Mouse (Mus musculus) stomach, embryonic 14.5 days (tissue): ENCODE measurements around the gene 1700014D04Rik. TPM values are rescaled to one million over a fixed set of nuclear protein-coding genes. Genes with fewer than 3 reads are reported as not detected.
"Not testable (repeated sequence)": the region's sequence is repeated elsewhere in the genome, so short reads cannot be mapped to it uniquely, and the experiment has no call there.

Source experiments
- ATAC-seq: fragments of 200-750 bp; cut with Nextera tagmentation; 2 replicates; pipeline ENCODE4 v1.8.0; 2017; ENCODE audit warnings: low read depth, moderate TSS enrichment; ENCODE audit not compliant: insufficient number of reproducible peaks, insufficient read depth, low FRiP score
- H3K27ac ChIP-seq: fragments of 300-500 bp; sonication (generic); 2 replicates; pipeline ENCODE4 v1.5.1; 2014; ENCODE audit warnings: mild to moderate bottlenecking, low read length, moderate library complexity, mixed read lengths
- H3K27me3 ChIP-seq: fragments of 300-500 bp; sonication (generic); 2 replicates; pipeline ENCODE4 v1.6.1; 2014; ENCODE audit warnings: low read length, control low read depth, mixed read lengths; ENCODE audit not compliant: control insufficient read depth, insufficient read depth
- H3K36me3 ChIP-seq: fragments of 300-500 bp; sonication (generic); 2 replicates; pipeline ENCODE4 v1.6.1; 2014; ENCODE audit warnings: mild to moderate bottlenecking, control low read depth, low read length, moderate library complexity, mixed read lengths; ENCODE audit not compliant: control insufficient read depth, insufficient read depth
- H3K4me1 ChIP-seq: fragments of 300-500 bp; sonication (generic); 2 replicates; pipeline ENCODE4 v1.6.1; 2014; ENCODE audit warnings: low read length, control low read depth, mixed read lengths; ENCODE audit not compliant: control insufficient read depth, insufficient read depth
- H3K4me2 ChIP-seq: fragments of 300-500 bp; sonication (generic); replicated peaks from 2 replicates; pipeline ENCODE4 v1.6.1; 2014; ENCODE audit warnings: low read depth, low read length, control low read depth
- H3K4me3 ChIP-seq: fragments of 300-500 bp; sonication (generic); 2 replicates; pipeline ENCODE4 v1.5.1; 2014; ENCODE audit warnings: low read depth, low read length, control low read depth
- H3K9ac ChIP-seq: fragments of 300-500 bp; sonication (generic); replicated peaks from 2 replicates; pipeline ENCODE4 v1.6.1; 2014; ENCODE audit warnings: low read depth, mild to moderate bottlenecking, control low read depth, low read length, moderate library complexity, mixed read lengths
- H3K9me3 ChIP-seq: fragments of 300-500 bp; sonication (generic); 2 replicates; pipeline ENCODE4 v1.6.1; 2016; ENCODE audit warnings: low read depth, low read length, control low read depth; ENCODE audit not compliant: control insufficient read depth
- WGBS: fragments of 180-500 bp; shearing (Covaris S2); extraction: QIAGEN DNeasy Blood & Tissue Kit; methylation state at CpG from one replicate; pipeline ENCODE4 v1.1.7; 2014; 5-methylcytosine and 5-hydroxymethylcytosine counted together
- polyA plus RNA-seq: library from polyadenylated mRNA; unstranded; fragments of >200 nt; fragmentation: Nextera tagmentation; extraction: Ambion mirVana; gene quantifications from 2 replicates; pipeline ENCODE4 v1.2.1, GENCODE M21; 2014

Gene 1700014D04Rik
- polyA plus RNA-seq, 1 experiment from 2014 or later: not detected

DNA sequence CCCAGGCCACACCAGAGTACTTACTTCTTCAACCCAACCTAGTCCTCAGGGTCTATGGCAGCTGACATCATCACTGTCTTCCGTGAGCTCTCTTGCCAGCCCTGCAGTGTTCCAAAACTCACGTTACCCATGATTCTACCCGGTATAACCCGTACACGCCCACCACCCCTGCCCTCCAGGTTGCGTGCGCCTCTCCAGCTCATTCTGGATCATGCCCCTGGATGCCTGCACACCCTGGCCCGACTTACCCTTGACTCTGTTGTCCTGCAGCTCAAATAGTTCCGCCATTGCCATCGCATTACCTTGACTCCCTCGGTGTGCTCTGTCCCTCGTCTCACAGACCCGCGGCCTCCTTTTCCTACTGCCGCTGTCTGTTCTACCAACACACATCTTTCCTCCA, 36.3 kb downstream of the 1700014D04Rik start, which contains the start of gene Spata31d1a:
Spata31d1a (minus strand) TSS at position 101 of the 400 bp plus-strand sequence.
- Histone ChIP-seq H3K27ac (no peak within 1 kb of the TSS), H3K27me3 (no peaks in the 10 kb centered on the region), H3K9ac (no peak within 1 kb of the TSS), H3K4me2 (no peak within 1 kb of the TSS), H3K4me3 (no peak within 1 kb of the TSS), H3K36me3 (no peaks in the 10 kb centered on the region), H3K4me1 (no peaks in the 10 kb centered on the region), H3K9me3 (no peaks in the 10 kb centered on the region)
- ATAC-seq: no peak
- 84% methylated on average over 15 of the region's 15 CpGs for WGBS

DNA sequence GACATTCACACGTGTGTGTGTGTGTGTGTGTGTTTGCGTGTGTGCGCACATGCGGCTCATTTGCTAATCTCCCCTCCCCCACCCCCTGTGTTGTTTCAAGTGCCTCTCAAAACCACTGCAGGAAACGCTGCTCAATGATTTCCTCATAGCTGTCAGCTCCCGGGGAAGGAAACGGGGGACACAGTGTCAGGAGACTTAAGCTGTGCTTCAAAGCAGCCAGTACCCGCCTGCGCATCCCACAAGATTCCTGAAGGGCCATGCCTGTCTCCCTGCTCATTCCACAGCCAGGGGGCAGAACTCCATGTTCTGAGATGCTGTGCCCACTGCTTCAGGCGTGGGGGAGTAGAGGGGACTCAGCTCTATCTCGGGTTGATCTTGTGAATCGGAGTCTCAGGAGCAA, 42.0 kb downstream of the 1700014D04Rik start:
- WGBS: 52% methylated on average over 12 of the region's 12 CpGs
- no peak overlapping the region for H3K9ac ChIP-seq
- no peaks in the 10 kb centered on the region for H3K36me3 ChIP-seq
- H3K27me3 ChIP-seq: no peaks in the 10 kb centered on the region
- H3K9me3 ChIP-seq: no peaks in the 10 kb centered on the region
- no peak for ATAC-seq
- H3K4me3 ChIP-seq: no peak overlapping the region
- H3K4me1 ChIP-seq: no peaks in the 10 kb centered on the region
- no peak overlapping the region for H3K4me2 ChIP-seq
- no peak overlapping the region for H3K27ac ChIP-seq

DNA sequence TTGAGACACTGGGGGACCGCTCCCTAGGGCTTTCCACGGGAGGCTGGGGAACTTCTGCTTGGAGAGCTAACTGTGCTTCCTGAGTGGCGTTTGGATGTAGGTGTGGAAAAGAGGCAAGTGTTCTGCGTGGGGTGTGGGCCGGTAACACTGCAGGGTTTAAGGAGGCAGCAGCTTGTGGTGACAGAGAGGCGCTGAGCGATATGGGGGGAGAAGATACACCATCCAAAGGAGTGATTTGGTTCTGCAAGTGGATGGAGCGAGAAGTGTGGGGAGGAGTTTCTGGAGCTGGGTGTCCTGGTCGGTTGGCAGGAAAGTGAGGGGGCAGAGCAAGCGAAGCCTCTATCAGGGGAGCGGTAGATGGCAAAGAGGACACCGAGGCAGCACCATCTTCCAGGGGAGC, 43.0 kb downstream of the 1700014D04Rik start:
- Histone ChIP-seq H3K4me2 (no peak overlapping the region), H3K9ac (no peak overlapping the region), H3K27me3 (no peaks in the 10 kb centered on the region), H3K27ac (no peak overlapping the region), H3K4me3 (no peak overlapping the region), H3K4me1 (no peaks in the 10 kb centered on the region), H3K36me3 (no peaks in the 10 kb centered on the region), H3K9me3 (no peaks in the 10 kb centered on the region)
- 83% methylated on average over 12 of the region's 12 CpGs for WGBS
- no peak for ATAC-seq

DNA sequence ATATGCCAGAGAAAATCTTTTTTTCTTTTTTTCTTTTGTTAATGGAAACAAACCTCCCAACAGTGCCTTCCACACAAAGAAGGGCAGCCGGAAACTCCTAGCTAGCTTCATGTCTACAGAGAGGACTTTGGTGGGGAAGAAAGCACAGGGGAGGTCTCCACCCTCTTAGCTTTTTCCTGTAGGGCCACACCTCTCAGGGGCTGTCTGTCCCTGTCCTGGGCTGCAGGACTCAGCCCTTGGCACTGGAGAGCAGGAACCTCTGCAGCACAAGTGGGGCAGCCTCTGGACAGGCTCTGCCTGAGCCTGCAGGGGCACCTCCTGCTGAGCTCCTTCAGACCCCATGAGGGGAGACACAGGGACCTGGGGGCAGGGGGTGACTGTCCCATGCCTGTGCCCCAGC, 46.4 kb downstream of the 1700014D04Rik start:
- H3K27me3 ChIP-seq, H3K27ac ChIP-seq, H3K9ac ChIP-seq, H3K4me3 ChIP-seq, H3K4me2 ChIP-seq, H3K4me1 ChIP-seq, H3K9me3 ChIP-seq, ATAC-seq, H3K36me3 ChIP-seq: not testable (repeated sequence)
- WGBS: 43% methylated on average over 1 of the region's 1 CpGs

DNA sequence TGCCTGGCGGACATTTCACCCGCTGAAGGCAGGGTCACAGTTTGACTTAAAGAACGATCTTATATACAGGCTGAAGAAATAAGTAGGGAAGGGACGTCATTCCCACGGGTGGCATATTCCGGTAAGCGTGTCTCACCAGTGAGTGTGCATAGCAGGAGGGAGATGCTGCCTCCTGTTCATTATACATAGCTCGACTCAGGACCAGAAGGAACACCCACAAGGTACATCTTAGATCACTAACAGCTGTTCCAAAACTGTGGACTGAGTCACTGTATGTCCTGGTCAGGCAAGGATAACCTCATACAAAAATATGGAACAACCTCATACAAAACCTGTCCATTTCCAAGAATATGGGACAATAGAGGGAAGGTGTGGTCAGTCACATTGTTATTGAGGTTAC, 47.4 kb downstream of the 1700014D04Rik start:
- no peaks in the 10 kb centered on the region for H3K27me3 ChIP-seq
- no peak for ATAC-seq
- H3K4me2 ChIP-seq: no peak overlapping the region
- no peak overlapping the region for H3K4me3 ChIP-seq
- no peaks in the 10 kb centered on the region for H3K4me1 ChIP-seq
- H3K36me3 ChIP-seq: no peaks in the 10 kb centered on the region
- H3K9ac ChIP-seq: no peak overlapping the region
- H3K9me3 ChIP-seq: no peaks in the 10 kb centered on the region
- no peak overlapping the region for H3K27ac ChIP-seq
- WGBS: 93% methylated on average over 8 of the region's 8 CpGs

DNA sequence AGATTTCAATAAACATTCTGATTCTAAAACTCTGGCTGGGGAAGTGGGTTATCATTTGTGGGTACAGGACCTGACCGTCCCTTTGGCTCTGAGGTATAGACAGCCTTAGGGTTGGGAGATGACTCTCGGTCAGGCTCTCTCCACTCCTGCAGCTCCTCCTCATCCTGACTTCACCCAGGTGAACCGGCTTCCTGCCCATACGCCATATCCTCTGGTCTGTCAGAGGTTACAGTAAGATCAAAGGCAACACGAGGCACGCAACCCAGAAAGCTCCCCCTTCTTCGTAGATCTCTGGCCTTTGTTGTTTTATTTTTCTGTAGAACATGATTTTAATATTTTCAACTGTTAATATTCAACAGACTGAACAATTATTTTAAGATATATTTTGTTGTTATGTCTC, 50.8 kb downstream of the 1700014D04Rik start:
- Histone ChIP-seq H3K9ac (no peak overlapping the region), H3K36me3 (no peaks in the 10 kb centered on the region), H3K4me1 (no peaks in the 10 kb centered on the region), H3K9me3 (no peaks in the 10 kb centered on the region), H3K27ac (no peak overlapping the region), H3K27me3 (no peaks in the 10 kb centered on the region), H3K4me2 (no peak overlapping the region), H3K4me3 (no peak overlapping the region)
- WGBS: 80% methylated on average over 7 of the region's 7 CpGs
- ATAC-seq: no peak

DNA sequence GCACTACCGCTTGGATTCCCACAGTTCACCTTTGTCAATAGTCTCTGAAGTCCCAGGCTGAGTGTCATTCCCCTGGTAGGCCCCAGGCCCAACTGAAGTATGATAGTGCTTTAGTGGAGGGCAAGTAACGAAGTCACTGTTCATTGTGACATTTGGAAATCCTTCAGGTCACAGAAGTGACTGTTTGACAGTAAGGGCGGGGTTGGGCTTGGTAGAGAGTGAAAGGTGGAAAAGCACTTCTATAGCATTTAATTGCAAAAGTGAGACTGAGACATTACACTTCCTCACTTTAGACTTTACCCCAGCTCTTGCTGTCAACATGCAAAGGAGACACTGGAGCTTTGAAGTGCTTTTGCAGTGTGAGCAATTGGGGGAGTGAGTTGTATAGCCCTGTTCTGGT, 52.5 kb downstream of the 1700014D04Rik start, which contains the start of gene 4921517D22Rik:
4921517D22Rik (minus strand) TSS at position 101 of the 400 bp plus-strand sequence.
- H3K27me3 ChIP-seq: no peaks in the 10 kb centered on the region
- no peak within 1 kb of the TSS for H3K4me3 ChIP-seq
- no peak within 1 kb of the TSS for H3K4me2 ChIP-seq
- no peak for ATAC-seq
- H3K36me3 ChIP-seq: no peaks in the 10 kb centered on the region
- WGBS: 86% methylated on average over 3 of the region's 3 CpGs
- H3K9ac ChIP-seq: no peak within 1 kb of the TSS
- no peaks in the 10 kb centered on the region for H3K4me1 ChIP-seq
- no peaks in the 10 kb centered on the region for H3K9me3 ChIP-seq
- no peak within 1 kb of the TSS for H3K27ac ChIP-seq

DNA sequence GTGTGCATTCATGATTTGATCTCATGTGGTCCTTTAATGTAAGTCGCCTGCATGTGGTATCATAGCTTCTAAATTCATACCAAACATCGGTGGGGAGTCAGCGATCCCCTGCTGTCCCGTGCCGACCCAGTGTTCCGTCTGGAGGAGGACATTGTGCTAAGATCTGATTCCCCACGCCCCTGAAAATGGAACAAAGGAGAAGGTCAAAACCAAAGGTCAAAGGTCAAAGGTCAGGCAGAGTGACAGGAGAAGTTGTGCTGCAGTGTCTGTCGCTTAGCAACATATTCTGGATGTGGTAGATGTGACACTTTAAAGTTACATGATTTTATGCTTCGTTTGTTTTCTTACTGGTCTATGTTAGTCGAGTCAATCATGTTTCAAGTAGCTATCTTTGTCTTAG, 55.1 kb downstream of the 1700014D04Rik start:
- Histone ChIP-seq H3K9me3 (no peaks in the 10 kb centered on the region), H3K4me2 (no peak overlapping the region), H3K4me3 (no peak overlapping the region), H3K9ac (no peak overlapping the region), H3K27ac (no peak overlapping the region), H3K36me3 (no peaks in the 10 kb centered on the region), H3K27me3 (no peaks in the 10 kb centered on the region), H3K4me1 (no peaks in the 10 kb centered on the region)
- ATAC-seq: no peak
- 74% methylated on average over 10 of the region's 10 CpGs for WGBS
